Mouse (Mus musculus): ENCODE data around the gene Atxn1. TPM values are rescaled to one million over a fixed set of nuclear protein-coding genes. Genes with fewer than 3 reads are reported as not detected.

Gene Atxn1
- total and polyA plus RNA-seq, 3 experiments, result 9.4 to 61.0 (median 25.0) TPM

GRCm38 (mm10) chr13:45973972-45974490, 9.2 kb upstream of the Atxn1 start:
- ATAC-seq (ENCODE audit: extremely low read depth, insufficient number of reproducible peaks, low FRiP score, poor library complexity, severe bottlenecking) (no peak), DNase-seq (ENCODE audit: low spot score) (no peak)
- TF ChIP-seq TAL1 (conservative IDR thresholded peaks at IDR 0.05; ENCODE audit: low read depth, low read length) (no peak), GATA2 (IDR thresholded peaks at IDR 0.05; ENCODE audit: borderline replicate concordance, low read depth, low read length) (no peak), POLR2AphosphoS5 (IDR thresholded peaks at IDR 0.05; ENCODE audit: insufficient replicate concordance, low read depth, low read length) (no peak), GATA1 (IDR thresholded peaks at IDR 0.05; ENCODE audit: borderline replicate concordance, low read length) (no peak), CTCF (IDR thresholded peaks at IDR 0.05; ENCODE audit: low read depth, low read length) (no peak)
- Histone ChIP-seq H3K4me1 (ENCODE audit: insufficient read depth, low read depth, low read length) (peaks cover 25% of the 10 kb centered on the region), H3K4me3 (ENCODE audit: low read depth, low read length) (no peak overlapping the region), H3K27me3 (ENCODE audit: insufficient read depth, low read length) (peaks cover 8% of the 10 kb centered on the region; the same call in 1 of the 2 replicates), H3K9me3 (replicated peaks) (no peaks in the 10 kb centered on the region), H3K36me3 (replicated peaks) (no peaks in the 10 kb centered on the region)

DNA sequence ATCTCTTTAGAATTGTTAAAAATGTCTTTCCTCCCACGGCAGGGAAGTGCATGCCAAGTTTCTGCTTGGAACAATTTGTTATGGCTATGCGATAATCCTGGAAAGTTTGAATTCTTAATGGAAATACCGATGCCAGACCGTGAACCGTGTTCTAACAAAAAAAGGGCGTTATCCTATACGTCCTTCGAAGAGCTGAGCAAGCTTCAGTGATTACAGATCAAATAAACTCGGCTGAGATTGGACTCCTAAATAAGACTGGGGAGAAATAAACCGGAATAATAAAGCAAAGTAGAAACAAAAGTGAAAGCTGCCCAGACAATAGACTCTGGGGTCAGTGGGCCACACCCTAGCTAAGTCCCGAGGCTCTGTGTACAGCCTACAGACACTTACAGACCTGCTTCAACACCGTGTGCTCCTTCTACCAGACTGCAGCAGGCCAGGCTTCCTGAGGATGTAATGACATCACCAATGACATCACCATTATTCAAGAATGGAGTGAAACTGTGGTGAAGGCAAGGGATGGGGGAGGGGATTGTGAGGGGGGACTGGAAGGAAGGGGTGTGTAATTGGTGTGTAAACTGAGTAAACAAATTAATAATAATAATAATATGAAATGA, 6.2 kb upstream of the Atxn1 start:
- Histone ChIP-seq H3K4me1 (ENCODE audit: insufficient read depth, low read depth, low read length) (peaks cover 29% of the 10 kb centered on the region), H3K4me3 (ENCODE audit: low read depth, low read length) (no peak overlapping the region), H3K27me3 (ENCODE audit: insufficient read depth, low read length) (peaks cover 5% of the 10 kb centered on the region; the same call in 1 of the 2 replicates), H3K9me3 (replicated peaks) (no peaks in the 10 kb centered on the region), H3K36me3 (replicated peaks) (no peaks in the 10 kb centered on the region)
- ATAC-seq (ENCODE audit: extremely low read depth, insufficient number of reproducible peaks, low FRiP score, poor library complexity, severe bottlenecking) (no peak), DNase-seq (ENCODE audit: low spot score) (no peak)
- TF ChIP-seq TAL1 (conservative IDR thresholded peaks at IDR 0.05; ENCODE audit: low read depth, low read length) (no peak), GATA2 (IDR thresholded peaks at IDR 0.05; ENCODE audit: borderline replicate concordance, low read depth, low read length) (no peak), GATA1 (IDR thresholded peaks at IDR 0.05; ENCODE audit: borderline replicate concordance, low read length) (no peak), CTCF (IDR thresholded peaks at IDR 0.05; ENCODE audit: low read depth, low read length) (no peak)

- H3K27me3 ChIP-seq (ENCODE audit: insufficient read depth, low read length), result 0 out of 2 replicates have a peak, but pooled peaks cover 2% of the 10 kb centered on the region
- H3K36me3 ChIP-seq (replicated peaks), result no peaks in the 10 kb centered on the region
- TF ChIP-seq POLR2AphosphoS5 (IDR thresholded peaks at IDR 0.05; ENCODE audit: insufficient replicate concordance, low read depth, low read length), result no peak
- TF ChIP-seq TAL1 (conservative IDR thresholded peaks at IDR 0.05; ENCODE audit: low read depth, low read length), result no peak
- TF ChIP-seq CTCF (IDR thresholded peaks at IDR 0.05; ENCODE audit: low read depth, low read length), result no peak
- TF ChIP-seq GATA1 (IDR thresholded peaks at IDR 0.05; ENCODE audit: borderline replicate concordance, low read length), result no peak
- no peak for TF ChIP-seq GATA2 (IDR thresholded peaks at IDR 0.05; ENCODE audit: borderline replicate concordance, low read depth, low read length)
- ATAC-seq (ENCODE audit: extremely low read depth, insufficient number of reproducible peaks, low FRiP score, poor library complexity, severe bottlenecking) (no peak), DNase-seq (ENCODE audit: low spot score) (no peak)
- H3K4me3 ChIP-seq (ENCODE audit: low read depth, low read length), result no peak overlapping the region
- H3K4me1 ChIP-seq (ENCODE audit: insufficient read depth, low read depth, low read length), result peaks cover 31% of the 10 kb centered on the region
- no peaks in the 10 kb centered on the region for H3K9me3 ChIP-seq (replicated peaks)
Measured at GRCm38 (mm10) chr13:45968206-45968605, 3.4 kb upstream of the Atxn1 start.

DNA sequence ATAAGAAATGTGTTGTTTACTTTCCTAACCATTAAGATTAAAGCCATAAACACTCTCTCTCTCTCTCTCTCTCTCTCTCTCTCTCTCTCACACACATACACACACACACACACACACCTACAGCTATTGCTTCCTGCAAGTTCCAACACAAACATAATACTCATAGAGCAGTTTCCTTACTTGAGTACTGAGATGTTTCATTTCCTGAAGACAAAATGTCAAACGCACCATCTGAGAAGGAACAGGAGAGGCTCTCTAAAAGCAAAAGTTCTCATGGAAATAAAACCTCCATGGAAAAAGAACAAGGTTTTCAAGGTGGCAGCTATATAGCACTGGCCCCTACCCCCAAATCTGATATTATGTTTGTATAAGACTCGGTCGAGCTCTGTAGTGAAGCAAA, 2.6 kb upstream of the Atxn1 start:
- DNase-seq (ENCODE audit: low spot score), result no peak
- no peak for TF ChIP-seq POLR2AphosphoS5 (IDR thresholded peaks at IDR 0.05; ENCODE audit: insufficient replicate concordance, low read depth, low read length)
- Histone ChIP-seq H3K9me3 (replicated peaks) (no peaks in the 10 kb centered on the region), H3K36me3 (replicated peaks) (no peaks in the 10 kb centered on the region), H3K4me1 (ENCODE audit: insufficient read depth, low read depth, low read length) (peaks cover 36% of the 10 kb centered on the region), H3K27me3 (ENCODE audit: insufficient read depth, low read length) (0 out of 2 replicates have a peak, but pooled peaks cover 2% of the 10 kb centered on the region), H3K4me3 (ENCODE audit: low read depth, low read length) (no peak overlapping the region)
- no peak for ATAC-seq (ENCODE audit: extremely low read depth, insufficient number of reproducible peaks, low FRiP score, poor library complexity, severe bottlenecking)

GRCm38 (mm10) chr13:45966586-45966985, 1.8 kb upstream of the Atxn1 start:
- H3K4me3 ChIP-seq (ENCODE audit: low read depth, low read length), result peak overlapping the region; percentile 87; the same call in 1 of the 2 replicates
- no peak for TF ChIP-seq TAL1 (conservative IDR thresholded peaks at IDR 0.05; ENCODE audit: low read depth, low read length)
- no peak for TF ChIP-seq GATA1 (IDR thresholded peaks at IDR 0.05; ENCODE audit: borderline replicate concordance, low read length)
- peak; percentile 50 for TF ChIP-seq CTCF (IDR thresholded peaks at IDR 0.05; ENCODE audit: low read depth, low read length)
- no peak for TF ChIP-seq GATA2 (IDR thresholded peaks at IDR 0.05; ENCODE audit: borderline replicate concordance, low read depth, low read length)
- no peak for TF ChIP-seq POLR2AphosphoS5 (IDR thresholded peaks at IDR 0.05; ENCODE audit: insufficient replicate concordance, low read depth, low read length)
- peak; percentile 57 for DNase-seq (ENCODE audit: low spot score)
- no peaks in the 10 kb centered on the region for H3K27me3 ChIP-seq (ENCODE audit: insufficient read depth, low read length)
- ATAC-seq (ENCODE audit: extremely low read depth, insufficient number of reproducible peaks, low FRiP score, poor library complexity, severe bottlenecking), result no peak
- H3K36me3 ChIP-seq (replicated peaks), result peaks cover 4% of the 10 kb centered on the region
- H3K4me1 ChIP-seq (ENCODE audit: insufficient read depth, low read depth, low read length), result peaks cover 44% of the 10 kb centered on the region
- no peaks in the 10 kb centered on the region for H3K9me3 ChIP-seq (replicated peaks)

DNA sequence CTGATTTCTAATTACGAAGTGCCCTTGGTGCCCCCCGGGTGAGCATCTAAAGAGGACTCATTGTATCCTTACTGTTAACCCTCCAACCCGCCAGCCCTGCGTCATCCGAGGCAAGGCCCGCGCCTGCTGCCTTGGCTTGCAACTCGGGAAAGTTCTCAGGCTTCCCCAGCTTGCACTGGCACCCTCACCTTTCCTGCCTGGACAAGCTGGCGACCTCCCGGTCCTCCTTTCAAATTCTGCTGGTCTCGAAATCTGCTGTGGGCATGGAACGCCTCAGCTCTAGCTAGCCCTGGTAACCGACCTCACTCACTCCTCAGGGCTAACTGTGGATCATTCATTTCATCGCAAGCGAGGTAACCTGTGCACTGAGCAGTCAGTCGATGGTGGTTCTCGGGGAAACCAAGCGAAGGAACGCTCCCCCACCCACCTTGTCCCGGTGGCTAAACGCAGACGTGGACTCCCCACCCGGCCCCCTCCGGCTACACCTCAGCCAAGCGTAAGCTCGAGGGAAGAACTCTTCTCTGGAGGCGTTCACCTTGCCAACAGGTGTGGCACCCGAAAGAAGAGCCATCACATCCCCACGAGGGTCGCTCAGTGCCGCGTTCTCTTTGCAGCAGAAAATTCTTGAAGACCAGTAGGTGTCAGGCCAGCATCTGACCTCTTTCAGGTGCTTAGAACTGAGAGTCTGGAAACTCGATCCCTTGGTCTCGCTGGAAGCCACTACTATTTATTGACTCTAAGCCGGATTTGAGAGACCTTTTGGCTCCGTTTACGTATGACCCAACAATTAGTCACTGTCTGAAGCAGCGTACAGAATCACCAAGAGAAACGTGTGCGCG, 1.0 kb upstream of the Atxn1 start:
- Histone ChIP-seq H3K4me3 (ENCODE audit: low read depth, low read length) (peak overlapping the region; percentile 87), H3K4me1 (ENCODE audit: insufficient read depth, low read depth, low read length) (peaks cover 39% of the 10 kb centered on the region), H3K9me3 (replicated peaks) (no peaks in the 10 kb centered on the region), H3K27me3 (ENCODE audit: insufficient read depth, low read length) (no peaks in the 10 kb centered on the region), H3K36me3 (replicated peaks) (peaks cover 4% of the 10 kb centered on the region)
- TF ChIP-seq GATA1 (IDR thresholded peaks at IDR 0.05; ENCODE audit: borderline replicate concordance, low read length) (no peak), TAL1 (conservative IDR thresholded peaks at IDR 0.05; ENCODE audit: low read depth, low read length) (no peak), CTCF (IDR thresholded peaks at IDR 0.05; ENCODE audit: low read depth, low read length) (no peak), POLR2AphosphoS5 (IDR thresholded peaks at IDR 0.05; ENCODE audit: insufficient replicate concordance, low read depth, low read length) (no peak), GATA2 (IDR thresholded peaks at IDR 0.05; ENCODE audit: borderline replicate concordance, low read depth, low read length) (no peak)
- ATAC-seq (ENCODE audit: extremely low read depth, insufficient number of reproducible peaks, low FRiP score, poor library complexity, severe bottlenecking) (no peak), DNase-seq (ENCODE audit: low spot score) (no peak)
